Mouse (Mus musculus) neural tube, embryonic 11.5 days (tissue): ENCODE results near the gene Zgrf1. TPM values are rescaled to one million over a fixed set of nuclear protein-coding genes. Genes with fewer than 3 reads are reported as not detected.

Source experiments
- ATAC-seq: fragments of 200-750 bp; cut with Nextera tagmentation; 2 replicates; pipeline ENCODE4 v1.8.0; 2017; ENCODE audit warnings: moderate number of reproducible peaks, mild to moderate bottlenecking, moderate TSS enrichment, moderate library complexity; ENCODE audit not compliant: insufficient read depth, low FRiP score, low TSS enrichment
- DNase-seq: peaks from one replicate; pipeline ENCODE4 v3.0.0-alpha.2; 2015; ENCODE audit warnings: low spot score
- H3K27ac ChIP-seq: fragments of 300-500 bp; sonication (generic); 2 replicates; pipeline ENCODE4 v1.5.1; 2014; ENCODE audit warnings: low read depth, mild to moderate bottlenecking, low read length
- H3K27me3 ChIP-seq: fragments of 300-500 bp; sonication (generic); 2 replicates; pipeline ENCODE4 v1.6.1; 2014; ENCODE audit warnings: mild to moderate bottlenecking, low read length, mixed read lengths; ENCODE audit not compliant: control insufficient read depth, insufficient read depth
- H3K36me3 ChIP-seq: fragments of 300-500 bp; sonication (generic); 2 replicates; pipeline ENCODE4 v1.6.1; 2014; ENCODE audit warnings: mild to moderate bottlenecking, low read length, moderate library complexity, mixed read lengths; ENCODE audit not compliant: control insufficient read depth, insufficient read depth
- H3K4me1 ChIP-seq: fragments of 300-500 bp; sonication (generic); 2 replicates; pipeline ENCODE4 v1.6.1; 2014; ENCODE audit warnings: low read length, mixed read lengths; ENCODE audit not compliant: control insufficient read depth, insufficient read depth
- H3K4me2 ChIP-seq: fragments of 300-500 bp; sonication (generic); 2 replicates; pipeline ENCODE4 v1.6.1; 2014; ENCODE audit warnings: low read depth, mild to moderate bottlenecking, moderate library complexity
- H3K4me3 ChIP-seq: fragments of 300-500 bp; sonication (generic); 2 replicates; pipeline ENCODE4 v1.5.1; 2014; ENCODE audit warnings: low read depth, low read length
- H3K9ac ChIP-seq: fragments of 300-500 bp; sonication (generic); 2 replicates; pipeline ENCODE4 v1.6.1; 2014; ENCODE audit warnings: mild to moderate bottlenecking, low read length
- H3K9me3 ChIP-seq: fragments of 300-500 bp; sonication (generic); 2 replicates; pipeline ENCODE4 v1.6.1; 2016; ENCODE audit warnings: low read length; ENCODE audit not compliant: control insufficient read depth
- WGBS: fragments of 180-500 bp; shearing (Covaris S2); extraction: QIAGEN DNeasy Blood & Tissue Kit; methylation state at CpG from one replicate; pipeline ENCODE4 v1.1.7; 2014; 5-methylcytosine and 5-hydroxymethylcytosine counted together
- polyA plus RNA-seq: library from polyadenylated mRNA; unstranded; fragments of >200 nt; fragmentation: Nextera tagmentation; extraction: Ambion mirVana; gene quantifications from 2 replicates; pipeline ENCODE4 v1.2.1, GENCODE M21; 2014

The Zgrf1 gene
- polyA plus RNA-seq, 1 experiment from 2014 or later = 9.7 TPM

DNA sequence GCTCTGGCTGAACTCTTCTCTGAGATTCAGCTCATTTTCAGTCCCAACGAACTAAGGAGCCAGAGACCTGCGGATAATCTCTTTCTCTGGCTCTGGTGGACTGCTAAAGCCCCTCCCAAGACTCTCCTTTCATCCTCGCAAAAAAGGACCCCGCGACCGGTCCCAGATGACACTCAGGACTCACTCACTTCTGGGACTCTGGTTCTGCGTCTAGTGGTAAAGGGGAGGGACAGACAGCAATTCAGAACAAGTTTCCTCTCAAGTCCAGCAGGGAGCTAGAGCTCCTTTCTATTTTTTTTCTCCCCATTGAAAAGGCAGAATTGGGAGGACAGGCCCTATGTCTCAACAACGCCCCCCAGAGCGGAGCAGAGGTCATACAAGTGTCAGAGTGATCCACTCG lies 78.3 kb downstream of the Zgrf1 start:
- no peak for ATAC-seq
- H3K4me2 ChIP-seq = peak overlapping the region; percentile 69; the same call in 1 of the 2 replicates

DNA sequence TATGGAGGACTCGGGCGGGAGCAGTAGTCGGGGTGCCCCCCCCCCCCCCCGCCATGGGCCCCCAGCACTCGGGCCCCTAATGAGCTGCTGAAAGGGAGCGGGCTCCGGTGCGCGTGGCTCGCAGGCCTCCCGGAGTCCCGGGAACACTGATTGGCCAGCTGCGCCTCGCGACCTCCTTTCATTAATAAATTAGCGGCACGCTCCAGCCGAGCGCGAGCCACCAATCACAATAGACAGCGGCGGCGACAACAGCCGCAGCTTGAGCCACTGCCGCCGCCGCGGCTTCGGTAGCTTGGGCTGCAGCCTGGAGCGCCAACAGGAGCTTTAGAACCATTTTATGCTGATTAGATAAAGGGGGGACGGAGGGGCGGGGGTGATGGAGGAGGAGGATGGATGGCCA lies 79.2 kb downstream of the Zgrf1 start:
- Histone ChIP-seq H3K4me1 (peaks cover 30% of the 10 kb centered on the region), H3K27ac (peak overlapping the region; percentile 68)
- WGBS = under 1% methylated on average over 31 of the region's 32 CpGs

More for the DNA sequence above, 78.3 kb downstream of the Zgrf1 start:
- no peak overlapping the region for H3K9ac ChIP-seq
- no peaks in the 10 kb centered on the region for H3K9me3 ChIP-seq
- no peak overlapping the region for H3K4me3 ChIP-seq
- peak; percentile 47 for DNase-seq
- peaks cover 82% of the 10 kb centered on the region for H3K27me3 ChIP-seq
- WGBS = under 1% methylated on average over 10 of the region's 10 CpGs
- H3K4me1 ChIP-seq = peaks cover 31% of the 10 kb centered on the region
- no peaks in the 10 kb centered on the region for H3K36me3 ChIP-seq
- 0 out of 2 replicates have a peak overlapping the region, but pooled peaks have one; percentile 3 for H3K27ac ChIP-seq

DNA sequence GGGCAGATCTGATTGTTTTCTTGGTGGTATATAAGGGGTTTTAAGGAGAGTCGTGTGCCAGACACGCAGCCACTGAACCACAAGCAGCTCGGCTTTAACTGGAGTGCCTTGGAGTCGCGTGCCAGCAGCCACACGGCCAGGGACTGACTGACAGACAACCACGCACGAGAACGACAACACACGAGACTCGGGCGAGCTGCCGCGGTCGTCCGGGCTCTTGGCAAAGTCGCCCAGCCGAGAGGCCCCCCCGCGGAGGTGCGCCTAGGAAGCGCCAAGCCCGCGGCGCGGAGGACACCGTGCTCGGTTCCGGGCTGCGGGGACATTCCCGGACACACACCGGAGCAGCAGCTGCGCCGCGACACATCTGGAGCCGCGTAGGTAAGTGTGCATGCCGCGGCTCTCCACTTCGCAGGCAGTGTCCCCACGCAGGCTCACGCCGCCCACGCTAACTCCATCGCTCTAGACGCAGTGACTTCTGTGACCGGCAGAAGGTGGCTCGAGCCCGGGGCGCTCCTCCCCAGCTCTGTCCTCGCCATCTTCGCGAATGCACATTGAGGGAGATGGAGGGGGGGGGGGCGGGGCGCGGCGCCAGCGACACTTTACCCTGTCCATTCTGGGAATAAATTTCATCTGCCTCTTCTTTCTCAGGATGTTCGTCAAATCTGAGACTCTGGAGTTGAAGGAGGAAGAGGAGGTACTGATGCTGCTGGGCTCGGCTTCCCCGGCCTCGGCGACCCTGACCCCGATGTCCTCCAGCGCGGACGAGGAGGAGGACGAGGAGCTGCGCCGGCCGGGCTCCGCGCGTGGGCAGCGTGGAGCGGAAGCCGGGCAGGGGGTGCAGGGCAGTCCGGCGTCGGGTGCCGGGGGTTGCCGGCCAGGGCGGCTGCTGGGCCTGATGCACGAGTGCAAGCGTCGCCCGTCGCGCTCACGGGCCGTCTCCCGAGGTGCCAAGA lies 80.1 kb downstream of the Zgrf1 start, which contains the start of gene Neurog2:
Neurog2 (plus strand) TSS at position 56 of the 953 bp plus-strand sequence.
- Histone ChIP-seq H3K9me3 (no peaks in the 10 kb centered on the region), H3K4me2 (peak within 1 kb of the TSS; percentile 69), H3K4me3 (peak within 1 kb of the TSS; percentile 53), H3K4me1 (peaks cover 22% of the 10 kb centered on the region), H3K27me3 (peaks cover 79% of the 10 kb centered on the region), H3K36me3 (no peaks in the 10 kb centered on the region), H3K9ac (peak within 1 kb of the TSS; percentile 61), H3K27ac (peak within 1 kb of the TSS; percentile 83)
- DNase-seq (peak; percentile 67), ATAC-seq (peak; percentile 48)
- WGBS = under 1% methylated on average over 91 of the region's 92 CpGs

More for the DNA sequence above, 79.2 kb downstream of the Zgrf1 start:
- Histone ChIP-seq H3K27me3 (peaks cover 79% of the 10 kb centered on the region), H3K36me3 (no peaks in the 10 kb centered on the region), H3K9me3 (no peaks in the 10 kb centered on the region), H3K4me3 (peak overlapping the region; percentile 53), H3K4me2 (peak overlapping the region; percentile 69), H3K9ac (peak overlapping the region; percentile 22; the same call in 1 of the 2 replicates)
- ATAC-seq = peak; percentile 73
- DNase-seq = peak; percentile 91

DNA sequence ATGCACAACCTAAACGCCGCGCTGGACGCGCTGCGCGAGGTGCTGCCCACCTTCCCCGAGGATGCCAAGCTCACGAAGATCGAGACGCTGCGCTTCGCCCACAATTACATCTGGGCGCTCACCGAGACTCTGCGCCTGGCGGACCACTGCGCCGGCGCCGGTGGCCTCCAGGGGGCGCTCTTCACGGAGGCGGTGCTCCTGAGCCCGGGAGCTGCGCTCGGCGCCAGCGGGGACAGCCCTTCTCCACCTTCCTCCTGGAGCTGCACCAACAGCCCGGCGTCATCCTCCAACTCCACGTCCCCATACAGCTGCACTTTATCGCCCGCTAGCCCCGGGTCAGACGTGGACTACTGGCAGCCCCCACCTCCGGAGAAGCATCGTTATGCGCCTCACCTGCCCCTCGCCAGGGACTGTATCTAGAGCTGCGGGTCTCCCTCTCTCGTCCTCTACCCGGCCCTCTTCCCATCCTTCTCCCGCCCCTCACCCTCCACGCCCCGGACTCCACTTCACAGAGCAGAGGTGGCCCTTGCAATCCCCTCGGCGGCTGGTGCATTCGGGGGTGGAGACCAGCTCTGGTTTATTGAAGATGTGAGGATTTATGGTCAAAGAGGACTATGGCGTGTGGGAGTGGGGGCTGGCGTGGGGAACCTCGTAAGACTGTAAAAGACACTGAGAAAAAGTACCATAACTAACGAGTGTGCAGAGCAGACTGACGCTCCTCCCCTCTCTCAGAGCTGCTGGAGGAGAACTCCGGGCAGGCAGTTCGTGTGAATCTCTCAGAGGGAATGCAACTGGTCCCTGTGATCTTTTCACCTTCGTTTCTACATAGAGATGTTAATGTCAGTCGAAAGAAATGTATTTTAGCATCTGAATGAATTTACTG lies 81.1 kb downstream of the Zgrf1 start:
- Histone ChIP-seq H3K36me3 (no peaks in the 10 kb centered on the region), H3K27ac (peak overlapping the region; percentile 83), H3K9ac (peak overlapping the region; percentile 61), H3K4me2 (peak overlapping the region; percentile 69), H3K4me3 (peak overlapping the region; percentile 53), H3K27me3 (peaks cover 74% of the 10 kb centered on the region), H3K4me1 (peaks cover 20% of the 10 kb centered on the region), H3K9me3 (no peaks in the 10 kb centered on the region)
- ATAC-seq (peak; percentile 55), DNase-seq (peak; percentile 90)
- under 1% methylated on average over 55 of the region's 58 CpGs for WGBS

DNA sequence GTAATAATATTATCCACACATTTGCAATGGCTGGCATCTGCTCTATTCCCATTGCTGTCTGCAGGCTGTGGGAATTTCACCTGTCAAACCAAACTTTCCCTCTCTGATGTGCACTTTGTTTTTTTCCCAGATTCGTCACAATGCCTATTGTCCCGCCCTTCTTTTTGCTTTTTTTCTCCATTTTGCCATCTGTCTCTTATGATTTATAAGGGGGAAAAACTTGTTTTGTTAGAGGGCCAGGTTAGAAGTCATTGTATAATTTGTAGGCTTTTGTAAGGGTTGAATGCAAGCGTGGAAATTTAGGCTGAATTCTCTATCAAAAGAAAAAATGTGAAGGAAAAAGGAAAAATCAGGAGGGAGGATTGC lies 81.7 kb downstream of the Zgrf1 start:
- 4% methylated on average over 3 of the region's 3 CpGs for WGBS
- no peak for ATAC-seq
- Histone ChIP-seq H3K4me2 (peak overlapping the region; percentile 69), H3K4me3 (peak overlapping the region; percentile 53), H3K27ac (peak overlapping the region; percentile 83; the same call in 1 of the 2 replicates), H3K27me3 (peaks cover 76% of the 10 kb centered on the region), H3K4me1 (peaks cover 25% of the 10 kb centered on the region), H3K9me3 (no peaks in the 10 kb centered on the region), H3K9ac (no peak overlapping the region; the same call in 1 of the 2 replicates), H3K36me3 (no peaks in the 10 kb centered on the region)
- no peak for DNase-seq

DNA sequence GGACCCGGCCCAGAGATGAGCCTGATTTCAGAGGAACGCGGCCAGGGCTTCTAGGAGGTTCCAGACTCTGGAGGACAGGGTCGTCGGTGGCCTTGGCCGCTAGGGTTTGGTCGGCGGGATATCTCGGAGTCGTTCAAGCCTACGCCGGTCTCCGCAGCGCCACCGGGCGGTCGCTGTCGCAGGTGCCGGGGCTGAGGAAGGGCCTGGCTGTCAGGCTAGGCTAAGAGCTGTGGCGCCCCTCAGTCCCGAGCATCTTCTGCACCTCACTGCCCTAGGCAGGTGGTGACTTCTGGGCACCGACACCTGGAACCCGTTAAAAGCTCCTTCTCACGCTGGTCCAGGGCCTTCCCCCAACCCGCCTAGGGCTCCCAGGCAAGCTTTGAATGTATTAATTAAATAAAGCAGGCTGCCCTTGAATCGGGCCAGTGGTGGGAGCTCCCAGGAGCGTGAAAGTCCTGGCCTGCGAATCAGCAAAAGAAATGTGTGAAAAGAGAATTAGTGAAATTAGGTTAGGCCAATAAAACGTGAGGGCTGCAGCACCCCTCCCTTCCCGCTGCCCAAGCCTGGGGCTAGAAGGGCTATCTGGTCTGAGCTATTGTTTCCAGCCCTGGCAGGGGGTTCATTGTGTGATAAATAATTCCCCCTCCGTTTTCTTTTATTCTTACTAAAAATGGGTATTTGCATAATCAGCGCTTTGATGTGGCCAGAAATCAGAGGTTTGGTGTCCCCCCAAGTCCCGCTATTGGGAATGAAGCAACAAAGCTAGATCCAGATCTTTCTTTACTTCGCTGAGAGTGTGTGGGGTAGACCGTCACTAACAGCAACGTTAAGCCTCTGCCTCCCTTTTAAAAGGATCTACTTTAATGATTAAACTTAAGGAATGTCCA lies 86.8 kb downstream of the Zgrf1 start:
- ATAC-seq (peak; percentile 84), DNase-seq (peak; percentile 89)
- no peaks in the 10 kb centered on the region for H3K36me3 ChIP-seq
- no peak overlapping the region for H3K27ac ChIP-seq
- no peak overlapping the region for H3K4me3 ChIP-seq
- H3K4me2 ChIP-seq = peak overlapping the region; percentile 34
- under 1% methylated on average over 36 of the region's 36 CpGs for WGBS
- no peaks in the 10 kb centered on the region for H3K9me3 ChIP-seq
- H3K4me1 ChIP-seq = peaks cover 20% of the 10 kb centered on the region
- no peak overlapping the region for H3K9ac ChIP-seq
- H3K27me3 ChIP-seq = peaks cover 63% of the 10 kb centered on the region

DNA sequence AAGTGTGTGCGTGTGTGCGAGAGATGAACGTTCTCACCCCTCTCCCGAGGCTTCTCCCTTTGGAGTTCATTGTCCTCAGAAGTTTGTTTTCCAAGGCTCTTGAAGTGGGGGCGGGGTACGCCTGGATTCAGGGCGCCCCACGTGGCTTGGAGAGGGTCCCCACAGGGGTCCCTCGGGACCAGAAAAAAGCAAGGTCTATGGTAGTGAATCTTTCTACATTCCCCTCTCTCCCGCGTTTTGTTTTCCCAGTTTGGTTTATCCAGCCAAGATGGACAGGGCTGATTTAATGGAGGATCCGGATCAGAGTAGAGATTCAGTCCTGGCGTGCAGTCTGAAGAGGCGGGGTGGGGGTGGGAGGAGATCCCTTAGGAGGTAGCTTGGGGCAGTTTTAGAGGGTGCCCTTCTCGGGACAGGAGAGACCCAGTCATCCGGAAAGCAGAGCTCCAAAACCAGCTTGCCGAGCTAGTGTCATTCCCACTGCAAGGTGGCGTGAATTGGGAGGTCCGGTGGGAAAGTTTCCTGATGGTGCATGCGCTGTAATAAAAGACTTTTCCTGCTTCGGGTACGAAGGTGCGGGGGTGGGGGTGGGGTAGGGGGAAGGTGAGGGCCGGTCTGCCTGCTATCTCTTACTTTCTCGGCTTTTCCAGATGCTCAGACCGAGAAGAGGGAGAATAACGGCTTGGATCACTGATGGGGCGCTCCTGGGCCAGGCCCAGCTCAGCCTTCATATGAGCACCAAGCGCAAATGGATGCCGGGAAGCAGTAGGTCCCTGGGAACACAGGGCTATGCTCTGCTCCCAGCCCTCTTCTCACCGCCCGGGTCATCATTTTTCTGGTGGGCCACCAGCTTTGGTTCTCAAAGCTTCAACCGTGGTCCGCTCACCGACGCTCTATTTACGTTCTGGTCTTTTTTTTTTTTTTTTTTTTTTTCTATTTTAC lies 87.7 kb downstream of the Zgrf1 start:
- peaks cover 59% of the 10 kb centered on the region for H3K27me3 ChIP-seq
- ATAC-seq (peak; percentile 14; the same call in 1 of the 2 replicates), DNase-seq (peak; percentile 43)
- no peak overlapping the region; the same call in 1 of the 2 replicates for H3K4me3 ChIP-seq
- no peaks in the 10 kb centered on the region for H3K9me3 ChIP-seq
- H3K4me2 ChIP-seq = peak overlapping the region; percentile 34
- H3K9ac ChIP-seq = 0 out of 2 replicates have a peak overlapping the region, but pooled peaks have one; percentile 6
- no peak overlapping the region for H3K27ac ChIP-seq
- peaks cover 20% of the 10 kb centered on the region for H3K4me1 ChIP-seq
- H3K36me3 ChIP-seq = no peaks in the 10 kb centered on the region
- WGBS = 3% methylated on average over 37 of the region's 37 CpGs
